ENCODE assay signal across 24 mouse cellular contexts in genomic region chr14:31868591-31868990, GRCm38 (mm10). TPM values are rescaled to one million over a fixed set of nuclear protein-coding genes. Genes with fewer than 3 reads are reported as not detected.
DNase-seq lines count a peak whose midpoint lies in the region; ATAC-seq and TF ChIP-seq lines count a peak whose summit lies in the region.
"Had no signal": no experiment of that assay in that cellular context is flagged by ENCODE, and none has a peak within 500 bp of the region (broad histone marks: within the 10 kb centered on the region; RNA-seq: fewer than 3 reads in every experiment).

No protein-coding gene starts in this region.

- peak; percentile 34; the same call in 1 of the 2 replicates for TF ChIP-seq EP300 in liver, postnatal 0 days (IDR thresholded peaks at IDR 0.05; ENCODE audit: low read depth)

- no peak for TF ChIP-seq CTCF in kidney, adult 2 months (conservative IDR thresholded peaks at IDR 0.05; ENCODE audit: insufficient read depth, insufficient read length, low read depth, low read length)
- no peak for TF ChIP-seq CTCF in liver, postnatal 0 days (IDR thresholded peaks at IDR 0.05; ENCODE audit: low read depth)

- DNase-seq in kidney, adult 2 months, result peak; percentile 52
- no peak for DNase-seq in kidney, postnatal 25 days
- DNase-seq in liver, postnatal 0 days, result no peak
- DNase-seq in liver, result no peak
- DNase-seq in 3T3-L1 (ENCODE audit: low read depth, low spot score), result peak; percentile 25
- DNase-seq in embryo, embryonic 9.5 days (ENCODE audit: extremely low spot score), result no peak
- DNase-seq: adrenal gland, adult 8-10 months; adrenal gland, postnatal 25 days; cerebellum, adult 11-12 months; cerebellum, adult 8-10 months; cerebellum, postnatal 10 days; cerebellum, postnatal 36 days; embryo, embryonic 11 days; gastrocnemius, postnatal 10 days; gastrocnemius, postnatal 36 days; heart, postnatal 14 days had no signal

- no peak for TF ChIP-seq POLR2A in kidney, adult 2 months (IDR thresholded peaks at IDR 0.05; ENCODE audit: low read depth, low read length)

- no peaks in the 10 kb centered on the region for H3K36me3 ChIP-seq in kidney, adult 2 months (ENCODE audit: control insufficient read depth, insufficient read depth, low read length)
- H3K36me3 ChIP-seq in liver, postnatal 0 days (replicated peaks; ENCODE audit: insufficient read depth, low read length), result no peaks in the 10 kb centered on the region
- H3K36me3 ChIP-seq: heart, embryonic 12.5 days; heart, embryonic 15.5 days; hindbrain, embryonic 12.5 days; hindbrain, embryonic 15.5 days had no signal

- H3K9ac ChIP-seq in liver, postnatal 0 days (replicated peaks), result no peak overlapping the region
- H3K9ac ChIP-seq: forebrain, embryonic 13.5 days; heart, embryonic 12.5 days; heart, embryonic 15.5 days; hindbrain, embryonic 12.5 days; hindbrain, embryonic 15.5 days had no signal

- H3K27ac ChIP-seq in kidney, adult 2 months (ENCODE audit: insufficient read depth, low read depth, low read length), result no peak overlapping the region
- H3K27ac ChIP-seq in liver, postnatal 0 days (ENCODE audit: low read depth), result no peak overlapping the region
- H3K27ac ChIP-seq: forebrain, embryonic 10.5 days; forebrain, embryonic 13.5 days; heart, embryonic 15.5 days; hindbrain, embryonic 12.5 days; hindbrain, embryonic 15.5 days had no signal

- no peak for ATAC-seq in liver, postnatal 0 days
- ATAC-seq: activated CD4-positive, CD25-positive, alpha-beta regulatory T cell, adult 4 months; forebrain, embryonic 13.5 days; forebrain, embryonic 16.5 days had no signal

- H3K4me1 ChIP-seq in kidney, adult 2 months (ENCODE audit: control insufficient read depth, insufficient read depth, low read length), result no peaks in the 10 kb centered on the region
- H3K4me1 ChIP-seq in liver, postnatal 0 days (ENCODE audit: insufficient read depth), result no peaks in the 10 kb centered on the region; the same call in 1 of the 2 replicates
- H3K4me1 ChIP-seq: forebrain, embryonic 10.5 days; forebrain, embryonic 13.5 days; hindbrain, embryonic 12.5 days; hindbrain, embryonic 15.5 days had no signal

- no peak overlapping the region for H3K4me2 ChIP-seq in liver, postnatal 0 days (ENCODE audit: low read depth, low read length)
- H3K4me2 ChIP-seq: forebrain, embryonic 13.5 days; heart, embryonic 12.5 days; heart, embryonic 15.5 days; hindbrain, embryonic 12.5 days; hindbrain, embryonic 15.5 days had no signal

- H3K9me3 ChIP-seq in liver, postnatal 0 days (ENCODE audit: low read length), result peaks cover 10% of the 10 kb centered on the region; the same call in 1 of the 2 replicates
- H3K9me3 ChIP-seq: heart, embryonic 15.5 days had no signal

- H3K4me3 ChIP-seq in kidney, adult 2 months (ENCODE audit: insufficient read depth, low read depth, low read length), result no peak overlapping the region
- H3K4me3 ChIP-seq in liver, postnatal 0 days (ENCODE audit: low read depth, low read length), result no peak overlapping the region
- H3K4me3 ChIP-seq: forebrain, embryonic 10.5 days; forebrain, embryonic 13.5 days; heart, embryonic 12.5 days; heart, embryonic 15.5 days; hindbrain, embryonic 12.5 days; hindbrain, embryonic 15.5 days had no signal

- WGBS in kidney, adult 2 months, result 40% methylated on average over 1 of the region's 1 CpGs
- 23% methylated on average over 1 of the region's 1 CpGs for WGBS in liver, postnatal 0 days (ENCODE audit: insufficient replicate concordance)

- H3K27me3 ChIP-seq in kidney, adult 2 months (replicated peaks; ENCODE audit: control insufficient read depth, insufficient read depth, low read length), result no peaks in the 10 kb centered on the region
- no peaks in the 10 kb centered on the region for H3K27me3 ChIP-seq in liver, postnatal 0 days (ENCODE audit: insufficient read depth, low read length)
- H3K27me3 ChIP-seq: forebrain, embryonic 13.5 days; heart, embryonic 12.5 days; heart, embryonic 15.5 days; hindbrain, embryonic 12.5 days; hindbrain, embryonic 15.5 days had no signal

RNA-seq across cellular contexts. Expression of gene Ankrd28, which starts 38.1 kb away (rescaled TPM):
- polyA plus RNA-seq in kidney, adult 2 months (2012; rRNA removed), result 7.0 and 7.5 TPM in 2 replicates
- polyA plus RNA-seq in liver, postnatal 0 days (2015; fragmentation: Nextera tagmentation; extraction: Ambion mirVana), result 3.2 TPM in 2 replicates

Comparison
In these comparisons a context has a peak if more than half of its experiments do, and no peak if none do; other contexts are left out.
1. DNase-seq: peak in kidney, adult 2 months (single experiment) and 3T3-L1 (single experiment); none in kidney, postnatal 25 days (0 of 2), liver, postnatal 0 days (single experiment), liver (single experiment) and embryo, embryonic 9.5 days (single experiment).